Mouse (Mus musculus): ENCODE measurements at regions not wholly inside any gene's neighbourhood (a gene's known extent, or its start where the extent isn't known, plus 50 kb on each side); places are given as distances from the start of the nearest gene placed in this dataset.
A peak's percentile ranks its signal among the peaks of the same experiment; 100 is the strongest.

DNA sequence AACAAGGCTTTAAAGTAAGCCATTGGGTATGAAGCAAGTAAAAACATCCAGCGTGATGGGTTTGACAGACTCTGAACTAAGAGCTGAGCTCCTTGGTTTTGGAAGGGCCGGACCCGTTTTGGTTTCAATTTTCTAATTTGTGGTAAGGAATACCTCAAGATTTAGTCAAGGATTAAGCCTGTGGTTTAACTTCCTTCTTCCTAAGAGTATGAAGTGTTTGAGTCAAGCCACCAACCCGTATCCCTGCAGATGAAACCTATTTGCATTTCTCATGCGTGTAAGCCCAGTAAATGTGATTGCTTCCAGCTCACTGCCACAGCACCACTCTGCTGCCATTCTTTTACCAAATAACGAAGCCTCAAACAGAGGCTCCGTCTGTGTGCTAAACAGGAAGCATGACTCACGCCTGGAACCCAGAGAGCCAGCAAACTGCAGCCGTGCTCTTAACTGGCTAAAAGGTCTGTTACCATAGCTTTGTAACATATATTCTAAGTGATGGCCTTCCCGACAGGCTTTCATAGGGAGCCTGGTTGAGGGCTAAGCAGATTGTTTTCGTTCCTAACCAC, 149.7 kb downstream of the Etv1 start:
- peak; percentile 68 for ATAC-seq (replicated peaks; ENCODE audit: low FRiP score, low TSS enrichment, poor library complexity, severe bottlenecking)

DNA sequence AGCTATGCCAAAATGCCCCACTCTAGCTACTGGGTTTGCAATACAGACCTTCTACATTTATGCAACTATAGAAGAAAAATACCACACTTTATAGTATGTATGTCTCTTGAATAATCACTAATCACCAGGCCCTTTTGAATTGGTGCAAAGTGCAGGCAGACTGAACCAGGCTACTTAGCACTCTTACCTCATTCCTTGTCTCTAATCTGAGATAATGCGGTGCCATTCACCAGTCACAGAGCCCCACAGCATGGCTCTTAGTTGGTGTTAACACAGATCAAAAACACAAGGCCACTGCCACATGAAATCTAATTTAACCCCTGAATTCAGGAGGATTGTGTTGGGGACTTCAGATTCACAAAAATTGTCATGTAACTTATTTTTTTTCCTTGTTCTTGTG, 150.5 kb downstream of the Etv1 start:
- no peak for ATAC-seq (replicated peaks; ENCODE audit: low FRiP score, low TSS enrichment, poor library complexity, severe bottlenecking)

DNA sequence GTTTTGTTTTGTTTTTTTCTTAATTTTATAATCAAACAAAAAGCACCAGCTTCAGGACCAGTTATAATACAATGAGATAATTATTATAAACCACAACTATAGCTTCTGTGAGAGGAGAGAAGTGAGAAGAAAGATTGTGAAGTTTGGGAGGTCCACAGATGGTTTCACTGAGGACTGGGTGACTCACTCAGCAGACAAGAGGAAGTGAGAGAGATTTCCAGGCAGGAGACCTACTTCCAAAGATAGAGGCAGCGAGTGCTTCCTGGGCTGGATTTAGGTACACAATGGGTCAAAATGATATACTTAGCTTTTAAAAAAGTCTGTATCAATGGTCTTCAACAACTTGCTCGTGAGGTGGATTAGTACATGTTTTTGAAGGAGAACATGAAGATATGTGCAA, 152.6 kb downstream of the Etv1 start:
- no peak for ATAC-seq (replicated peaks; ENCODE audit: low FRiP score, low TSS enrichment, poor library complexity, severe bottlenecking)

DNA sequence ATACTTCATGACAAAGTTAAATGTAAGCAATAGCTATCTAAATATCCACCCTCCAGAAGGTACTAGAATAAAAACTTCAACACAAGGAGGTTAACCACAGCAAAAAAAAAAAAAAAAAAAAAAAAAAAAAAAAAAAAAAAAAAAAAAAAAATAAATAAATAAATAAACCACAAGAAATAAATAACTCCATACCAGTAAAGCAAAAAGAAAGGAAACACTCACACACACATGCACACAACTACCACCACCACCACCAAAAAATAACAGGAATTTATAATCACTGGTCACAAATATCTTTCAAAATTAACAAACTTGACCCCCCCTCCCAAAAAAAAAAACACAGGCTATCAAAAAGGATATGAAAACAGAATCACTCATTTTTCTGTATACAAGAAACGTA, 180.4 kb downstream of the Etv1 start:
- no peak for ATAC-seq (replicated peaks; ENCODE audit: low FRiP score, low TSS enrichment, poor library complexity, severe bottlenecking)

DNA sequence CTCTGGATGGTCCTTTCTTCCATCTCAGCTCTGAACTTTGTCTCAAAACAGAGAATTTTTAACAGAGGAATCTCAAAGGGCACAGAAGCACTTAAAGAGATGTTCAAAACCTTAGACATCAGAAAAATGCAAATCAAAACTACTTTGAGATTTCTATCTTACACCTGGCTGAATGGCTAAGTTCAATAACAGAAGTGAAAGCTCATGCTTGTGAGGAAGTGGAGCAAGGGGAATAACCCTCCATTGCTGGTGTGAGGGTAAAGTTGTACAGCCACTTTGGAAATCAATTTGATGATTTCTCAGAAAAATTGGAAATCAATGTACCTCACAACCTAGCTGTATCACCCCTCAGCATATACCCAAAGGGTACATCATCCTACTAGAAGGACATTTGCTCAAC, 183.1 kb downstream of the Etv1 start:
- no peak for ATAC-seq (replicated peaks; ENCODE audit: low FRiP score, low TSS enrichment, poor library complexity, severe bottlenecking)

DNA sequence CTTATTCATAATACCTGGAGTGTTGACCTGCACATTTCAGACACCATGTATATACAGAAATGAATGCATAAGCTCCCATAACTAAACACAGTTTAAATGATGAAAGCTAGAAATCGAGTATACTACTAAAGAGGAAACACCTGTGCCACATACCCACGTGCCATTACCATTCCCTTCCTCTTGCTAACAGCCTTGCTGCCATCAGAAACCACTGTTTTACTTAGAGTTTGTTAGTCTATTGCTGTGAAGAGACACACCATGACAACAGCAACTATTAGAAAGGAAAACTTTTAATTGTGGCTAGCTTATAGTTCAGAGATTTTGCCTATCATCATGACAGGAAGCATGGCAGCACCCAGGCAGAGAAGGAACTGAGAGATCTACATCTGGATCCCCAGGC, 191.2 kb downstream of the Etv1 start:
- no peak for ATAC-seq (replicated peaks; ENCODE audit: low FRiP score, low TSS enrichment, poor library complexity, severe bottlenecking)

DNA sequence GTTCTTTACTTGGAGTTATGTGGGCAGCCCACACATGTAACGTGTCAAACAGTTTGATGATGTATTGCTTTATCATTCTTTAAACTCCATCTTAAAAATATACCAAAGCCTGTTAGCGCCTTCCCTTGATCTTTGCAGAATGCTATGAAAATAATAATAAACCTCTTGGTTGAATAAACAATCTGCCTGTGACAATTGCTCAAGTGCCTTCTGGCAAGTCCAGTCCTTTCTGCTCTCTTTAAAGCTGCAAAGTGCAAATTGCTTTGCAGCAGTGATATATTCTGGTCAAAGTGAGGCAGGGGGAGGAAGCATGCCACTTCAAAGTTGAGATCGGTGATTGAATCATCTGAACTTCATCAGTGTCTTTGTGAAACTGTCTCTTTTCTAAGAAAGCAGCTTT, 193.0 kb downstream of the Etv1 start:
- no peak for ATAC-seq (replicated peaks; ENCODE audit: low FRiP score, low TSS enrichment, poor library complexity, severe bottlenecking)

DNA sequence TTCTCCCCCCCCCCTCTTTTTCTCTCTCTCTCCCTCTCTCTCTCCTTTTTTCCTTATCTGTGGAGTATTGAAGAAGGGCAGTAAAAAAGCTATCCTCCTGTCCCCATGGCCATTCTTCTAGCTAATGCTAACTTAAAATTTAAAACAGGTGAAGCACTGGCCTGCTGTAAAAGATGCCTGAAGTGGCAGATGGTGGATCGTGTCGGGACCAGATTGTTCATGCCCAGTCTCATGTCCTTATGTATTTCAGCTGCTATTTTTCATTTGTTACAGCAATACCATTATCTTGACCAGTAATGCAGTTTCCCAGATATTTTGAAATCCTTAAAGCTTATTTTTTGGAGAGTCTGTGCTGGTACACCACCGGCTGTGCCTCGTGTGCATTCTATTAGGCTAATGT, 196.3 kb downstream of the Etv1 start:
- no peak for ATAC-seq (replicated peaks; ENCODE audit: low FRiP score, low TSS enrichment, poor library complexity, severe bottlenecking)

DNA sequence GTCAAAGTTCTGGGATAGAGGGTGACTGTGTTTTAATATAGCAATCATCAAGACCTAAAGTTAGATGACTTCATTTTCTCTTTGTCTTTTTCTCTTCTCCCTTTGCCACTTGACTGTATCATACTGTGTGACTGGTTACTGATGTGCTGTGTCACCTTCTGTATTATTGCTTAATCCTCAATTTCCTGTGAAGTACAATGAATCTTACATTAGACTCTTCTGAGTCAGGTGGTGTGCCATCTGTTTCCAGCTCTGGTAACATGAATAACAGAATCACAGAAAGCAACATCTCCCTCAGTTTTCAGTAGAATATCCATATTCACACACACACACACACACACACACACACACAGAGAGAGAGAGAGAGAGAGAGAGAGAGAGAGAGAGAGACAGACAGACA, 203.2 kb downstream of the Etv1 start:
- ATAC-seq (replicated peaks; ENCODE audit: low FRiP score, low TSS enrichment, poor library complexity, severe bottlenecking), result no peak

DNA sequence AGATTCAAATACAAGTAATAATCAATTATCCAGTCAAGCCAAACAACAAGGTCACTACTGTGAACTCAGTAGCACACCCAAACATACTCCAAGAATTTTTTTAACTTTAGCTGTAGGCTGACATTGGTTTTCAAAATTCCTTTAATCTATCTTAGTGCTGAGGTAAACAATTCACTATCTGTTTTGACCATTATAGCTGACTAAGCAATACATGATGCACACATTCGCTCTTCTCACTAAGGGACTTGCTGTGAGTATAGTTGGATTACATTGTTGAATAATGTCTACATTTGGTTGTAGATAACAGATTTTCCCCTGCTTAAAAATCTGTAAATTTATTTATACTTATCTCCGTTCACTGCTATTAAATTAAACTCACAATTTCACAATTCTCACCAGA, 206.7 kb downstream of the Etv1 start:
- ATAC-seq (replicated peaks; ENCODE audit: low FRiP score, low TSS enrichment, poor library complexity, severe bottlenecking), result no peak

DNA sequence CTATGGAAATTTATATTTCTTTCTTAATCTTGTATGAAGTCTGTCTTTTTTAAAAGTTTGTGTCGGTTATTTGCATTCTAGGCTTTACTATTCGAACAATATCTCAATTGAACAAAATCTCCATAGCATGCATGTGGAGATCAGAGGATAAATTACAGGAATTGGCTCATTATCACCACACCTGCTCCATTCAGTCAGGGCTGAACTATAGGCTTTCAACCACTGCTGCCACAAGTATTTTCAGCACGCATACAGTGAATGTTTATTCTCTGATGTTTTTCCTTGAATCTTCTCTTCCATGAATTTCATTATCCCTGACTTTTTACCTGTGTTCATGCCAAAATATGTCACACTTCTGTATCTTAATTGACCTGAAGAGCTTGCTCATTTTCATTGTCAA, 207.2 kb downstream of the Etv1 start:
- ATAC-seq (replicated peaks; ENCODE audit: low FRiP score, low TSS enrichment, poor library complexity, severe bottlenecking), result no peak

DNA sequence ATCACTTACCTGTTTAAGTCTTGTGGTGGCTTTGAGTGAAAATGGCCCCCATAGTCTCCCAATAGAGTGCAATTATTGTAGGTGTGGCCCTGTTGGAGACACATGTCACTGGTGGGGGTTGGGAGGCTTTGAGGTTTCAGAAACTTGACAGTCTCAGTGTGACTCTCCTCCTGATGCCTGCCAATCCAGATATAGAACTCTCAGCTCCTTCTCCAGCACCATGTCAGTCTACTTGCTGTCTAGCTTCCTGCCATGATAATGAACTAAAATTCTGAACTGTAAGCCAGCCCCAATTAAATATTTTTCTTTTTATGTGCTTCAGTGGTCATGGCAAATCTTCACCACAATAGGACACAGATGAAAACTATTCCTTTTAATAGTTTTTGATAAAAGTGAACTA, 208.1 kb downstream of the Etv1 start:
- ATAC-seq (replicated peaks; ENCODE audit: low FRiP score, low TSS enrichment, poor library complexity, severe bottlenecking), result no peak

DNA sequence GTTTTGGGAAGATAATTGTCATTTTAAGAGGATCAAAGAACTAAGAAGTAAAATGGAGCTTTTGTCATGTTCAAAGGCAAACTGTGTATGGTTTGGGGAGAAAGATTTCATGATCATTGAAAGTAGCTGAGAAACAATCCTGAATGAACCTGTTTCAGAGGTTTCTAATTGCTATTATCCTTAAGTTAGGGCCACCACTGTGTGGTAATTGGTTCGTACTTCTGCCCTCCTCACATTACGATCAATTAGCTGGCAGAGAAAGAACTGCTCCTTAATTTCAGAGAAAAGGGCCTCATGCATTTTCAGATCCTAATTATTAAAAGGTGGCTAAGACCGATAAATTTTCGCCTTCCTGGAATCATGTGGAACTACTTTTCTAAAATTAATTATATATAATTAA, 208.6 kb downstream of the Etv1 start:
- no peak for ATAC-seq (replicated peaks; ENCODE audit: low FRiP score, low TSS enrichment, poor library complexity, severe bottlenecking)

DNA sequence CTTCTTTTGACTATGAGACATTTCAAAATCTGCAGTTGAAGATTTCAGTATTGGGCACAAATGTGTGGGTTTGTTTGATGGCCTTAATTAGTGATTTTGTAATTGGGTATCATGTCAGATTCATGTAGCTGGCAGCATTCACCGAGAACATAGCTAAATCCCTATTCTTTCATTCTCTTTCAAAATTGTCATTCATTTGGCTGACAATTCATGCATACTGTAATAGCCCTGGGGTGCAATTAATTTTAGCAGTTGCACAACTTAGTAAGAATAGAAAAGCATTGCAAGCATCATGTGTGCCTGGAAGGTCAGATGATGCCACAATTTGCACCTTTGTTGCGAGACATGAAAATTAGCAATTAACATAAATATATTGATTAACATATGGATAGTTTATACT, 248.0 kb downstream of the Etv1 start:
- no peak for ATAC-seq (replicated peaks; ENCODE audit: low FRiP score, low TSS enrichment, poor library complexity, severe bottlenecking)

DNA sequence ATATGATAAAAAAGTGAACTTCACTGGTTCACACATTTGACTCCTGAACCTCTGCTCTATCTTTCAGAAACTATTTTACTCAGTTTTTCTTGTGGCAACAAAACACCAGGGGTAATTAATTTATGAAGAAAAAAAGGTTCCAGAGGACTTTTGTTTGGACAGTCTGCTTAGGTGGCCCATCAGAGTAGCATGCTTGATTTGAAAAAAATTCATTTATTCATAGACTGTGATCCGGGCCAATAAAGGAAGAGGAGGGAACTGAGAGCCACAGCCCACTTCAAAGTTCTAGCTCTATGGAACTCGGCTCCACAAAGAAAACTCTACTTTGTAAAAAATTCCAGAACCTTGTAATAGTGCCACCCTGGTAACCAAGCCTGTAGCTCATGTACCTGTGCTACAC, 248.8 kb downstream of the Etv1 start:
- no peak for ATAC-seq (replicated peaks; ENCODE audit: low FRiP score, low TSS enrichment, poor library complexity, severe bottlenecking)

DNA sequence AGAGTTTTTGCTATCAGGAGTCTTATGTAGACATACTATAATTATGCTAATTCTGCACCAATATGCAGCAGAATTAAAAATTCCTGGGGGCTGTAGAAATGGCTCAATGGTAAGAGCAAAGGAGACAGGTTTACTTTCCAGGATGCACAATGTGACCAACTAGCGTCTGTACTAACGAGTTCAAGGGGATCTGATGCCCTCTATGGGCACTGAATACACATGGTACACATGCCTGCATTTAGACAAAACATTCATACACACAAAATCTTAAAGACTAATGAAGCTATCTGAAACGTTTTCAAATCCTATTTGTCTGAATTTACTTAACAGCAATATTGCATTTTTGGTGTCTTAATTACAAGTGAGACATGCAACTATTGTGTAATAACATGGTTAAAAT, 254.8 kb downstream of the Etv1 start:
- ATAC-seq (replicated peaks; ENCODE audit: low FRiP score, low TSS enrichment, poor library complexity, severe bottlenecking), result no peak

DNA sequence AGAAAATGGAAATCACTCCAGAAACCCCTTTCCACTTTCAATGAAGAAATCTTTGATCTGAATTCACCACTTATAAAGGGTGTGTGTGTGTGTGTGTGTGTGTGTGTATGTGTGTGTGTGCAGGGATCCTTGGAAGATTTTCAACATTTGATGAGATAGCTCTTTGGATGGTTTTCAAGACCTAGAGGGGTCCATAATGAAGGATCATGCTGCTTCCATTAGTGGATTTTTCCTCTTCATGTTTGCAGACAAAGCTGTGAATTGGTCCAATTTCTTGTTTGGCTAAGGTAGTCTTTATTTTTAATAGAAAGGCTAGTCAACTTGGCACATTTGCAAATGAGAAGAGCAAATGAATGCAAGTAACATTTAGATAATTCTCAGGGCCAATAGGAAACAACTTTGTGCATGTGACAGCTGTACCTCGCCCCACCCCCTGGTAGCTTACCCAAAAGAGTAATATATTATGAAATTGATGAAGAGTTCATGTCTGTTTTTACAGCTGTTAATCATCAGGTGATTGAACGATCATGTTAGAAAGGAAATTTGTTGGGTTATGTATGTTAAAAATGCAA, 257.4 kb downstream of the Etv1 start:
- no peak for ATAC-seq (replicated peaks; ENCODE audit: low FRiP score, low TSS enrichment, poor library complexity, severe bottlenecking)

DNA sequence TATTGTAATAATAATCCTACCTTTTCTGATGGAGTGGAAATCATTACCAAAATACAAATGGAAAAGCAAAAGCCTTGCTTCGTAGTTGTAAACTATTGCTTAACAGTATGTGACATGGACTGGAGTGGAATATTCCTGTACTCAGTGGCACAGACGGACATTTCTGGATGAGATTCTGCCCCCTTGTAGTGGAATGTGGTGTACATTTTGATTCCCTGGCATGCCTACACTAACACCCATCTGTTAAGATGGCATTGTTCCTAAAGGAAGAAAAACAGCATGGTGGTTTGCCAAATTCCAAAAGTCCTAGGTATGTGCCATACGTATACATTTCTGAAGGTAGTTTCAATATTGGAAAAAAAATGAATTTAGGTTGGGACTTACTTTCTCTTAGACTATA, 258.9 kb downstream of the Etv1 start:
- ATAC-seq (replicated peaks; ENCODE audit: low FRiP score, low TSS enrichment, poor library complexity, severe bottlenecking), result no peak

DNA sequence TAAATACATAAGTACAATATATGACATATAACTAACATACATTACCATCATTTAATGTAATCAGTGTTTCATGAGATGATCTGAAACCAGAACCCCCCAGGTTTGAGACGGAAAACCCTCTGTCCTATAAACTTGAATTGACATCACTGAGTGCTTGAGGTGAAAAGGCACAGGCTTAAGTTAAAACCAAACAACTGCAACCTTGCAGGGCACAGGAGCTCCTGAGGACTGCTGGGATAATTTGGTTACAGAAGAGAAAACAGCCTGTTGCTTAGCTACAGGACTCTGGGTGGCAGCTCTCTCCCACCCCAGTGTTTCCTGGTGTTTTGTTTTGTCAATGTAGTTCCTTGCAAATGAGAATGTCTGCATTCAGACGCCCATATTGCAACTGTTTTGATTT, 259.5 kb downstream of the Etv1 start:
- ATAC-seq (replicated peaks; ENCODE audit: low FRiP score, low TSS enrichment, poor library complexity, severe bottlenecking), result no peak

DNA sequence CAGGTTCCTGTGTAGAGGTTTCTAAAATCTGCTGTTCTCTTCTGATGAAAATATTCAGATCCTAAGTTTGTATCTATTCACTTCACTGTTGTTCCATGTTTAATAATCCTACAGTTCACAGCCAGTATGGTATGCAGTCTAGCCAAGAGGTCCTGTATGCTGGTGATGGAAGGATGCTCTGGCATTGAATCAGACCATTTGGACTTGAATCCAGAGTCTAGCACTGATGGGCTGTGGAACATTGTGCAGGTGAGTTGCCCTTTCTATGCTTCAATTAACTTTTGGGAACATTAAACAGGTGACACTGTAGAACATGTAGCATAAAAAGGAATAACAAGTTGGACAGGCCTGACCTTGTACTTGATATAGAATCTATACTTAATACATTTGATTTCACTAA, 267.9 kb downstream of the Etv1 start:
- no peak for ATAC-seq (replicated peaks; ENCODE audit: low FRiP score, low TSS enrichment, poor library complexity, severe bottlenecking)

DNA sequence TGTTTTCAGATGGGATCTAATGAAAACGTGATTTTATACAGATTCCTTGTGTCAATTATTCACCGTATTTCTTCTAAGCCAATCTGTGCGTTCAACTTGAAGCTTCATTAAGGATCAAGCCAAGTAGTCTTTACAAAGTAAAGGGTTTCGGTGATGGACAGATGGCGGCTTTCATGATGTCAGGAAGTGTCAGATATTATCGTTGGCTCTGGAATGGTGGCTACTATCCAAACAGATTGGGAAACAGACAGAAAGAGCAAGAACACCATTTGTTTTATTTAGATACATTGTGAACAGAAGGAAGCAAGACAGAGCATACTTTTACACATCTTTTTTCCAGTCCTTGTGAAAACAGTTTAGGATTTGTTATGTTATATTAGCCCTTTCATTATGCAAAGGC, 269.3 kb downstream of the Etv1 start:
- ATAC-seq (replicated peaks; ENCODE audit: low FRiP score, low TSS enrichment, poor library complexity, severe bottlenecking), result no peak

DNA sequence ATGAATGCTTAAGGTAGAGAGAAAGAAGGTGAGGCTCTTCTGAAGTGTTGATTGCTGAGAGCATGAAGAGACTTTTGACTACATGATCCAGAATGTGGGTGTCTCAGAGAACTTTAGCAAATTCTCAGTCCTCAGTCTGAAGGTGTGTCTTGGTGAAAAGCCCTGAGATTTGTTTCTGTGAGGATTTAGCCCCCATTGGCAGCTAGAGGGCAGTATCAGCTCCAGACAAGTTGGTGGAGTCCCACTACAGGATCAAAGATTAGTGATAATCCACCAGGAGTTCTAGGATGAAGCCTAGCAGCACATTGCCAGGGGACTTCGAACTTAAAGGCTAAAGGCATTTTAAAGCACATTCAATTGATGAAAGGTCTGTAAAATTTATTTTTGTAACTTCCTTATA, 269.8 kb downstream of the Etv1 start:
- no peak for ATAC-seq (replicated peaks; ENCODE audit: low FRiP score, low TSS enrichment, poor library complexity, severe bottlenecking)
